Mouse (Mus musculus) right cerebral cortex, adult 18-20 months (tissue): ENCODE data around the gene Brinp2.

Source experiments
- DNase-seq: peaks from one replicate; pipeline ENCODE4 v3.0.0; 2022; ENCODE audit warnings: mixed read lengths

The Brinp2 gene

DNA sequence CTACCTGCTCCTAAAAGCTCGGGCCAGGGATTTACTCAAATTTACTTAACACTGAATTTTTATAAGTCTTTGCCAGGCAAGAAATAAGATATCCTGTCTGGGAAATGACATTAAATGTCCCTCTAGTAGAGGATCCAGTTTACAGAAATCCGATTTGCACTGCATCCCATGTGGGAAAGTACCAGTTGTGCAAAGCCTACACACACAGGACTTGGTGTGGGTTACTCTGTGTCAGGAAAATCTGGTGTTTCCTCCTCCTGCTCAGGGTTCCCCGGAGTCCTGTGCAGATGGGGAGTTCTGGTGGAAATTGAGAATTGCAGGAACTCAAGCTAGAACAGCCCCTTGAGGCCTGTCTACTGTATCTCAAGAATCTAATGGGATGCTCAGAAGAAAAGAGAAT is 70.9 kb downstream of the Brinp2 start:
- DNase-seq, result no peak

DNA sequence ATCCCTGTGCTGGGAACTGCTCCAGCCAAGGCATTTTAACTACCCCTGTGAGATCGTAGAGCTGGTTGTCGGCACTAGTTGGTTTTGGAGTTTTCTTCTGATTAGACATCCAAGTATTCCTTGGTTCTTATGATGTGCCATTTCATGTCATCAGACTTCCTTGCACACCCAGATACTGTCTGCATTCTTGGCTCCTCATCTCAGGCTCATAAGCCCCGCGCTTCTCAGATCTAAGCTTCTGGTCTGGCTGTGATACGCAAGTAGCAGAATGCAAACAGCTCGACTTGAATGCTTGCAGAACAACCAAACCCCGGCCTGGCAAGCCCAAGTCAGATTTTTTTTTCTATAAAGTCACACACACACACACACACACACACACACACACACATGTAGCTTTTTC is 72.3 kb downstream of the Brinp2 start:
- DNase-seq, result no peak

DNA sequence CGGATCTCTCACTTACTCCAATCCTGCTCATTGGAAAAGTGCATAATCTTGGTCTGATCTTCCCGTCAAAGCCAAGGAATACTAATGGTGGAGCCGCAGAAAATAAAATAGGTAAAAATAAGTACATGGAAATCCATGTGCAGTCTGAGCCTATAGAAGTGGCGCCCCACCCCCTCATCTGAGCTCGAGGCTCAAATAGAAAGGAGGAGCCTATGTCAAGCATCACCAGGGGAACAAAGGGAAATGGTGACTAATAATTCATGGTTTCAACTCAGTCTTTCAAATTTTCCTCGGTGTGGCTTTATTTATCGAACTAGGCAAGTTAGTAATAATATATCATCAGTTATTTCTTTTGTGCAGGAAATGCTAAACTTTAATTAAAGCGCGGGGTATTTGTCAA is 84.1 kb downstream of the Brinp2 start:
- no peak for DNase-seq

DNA sequence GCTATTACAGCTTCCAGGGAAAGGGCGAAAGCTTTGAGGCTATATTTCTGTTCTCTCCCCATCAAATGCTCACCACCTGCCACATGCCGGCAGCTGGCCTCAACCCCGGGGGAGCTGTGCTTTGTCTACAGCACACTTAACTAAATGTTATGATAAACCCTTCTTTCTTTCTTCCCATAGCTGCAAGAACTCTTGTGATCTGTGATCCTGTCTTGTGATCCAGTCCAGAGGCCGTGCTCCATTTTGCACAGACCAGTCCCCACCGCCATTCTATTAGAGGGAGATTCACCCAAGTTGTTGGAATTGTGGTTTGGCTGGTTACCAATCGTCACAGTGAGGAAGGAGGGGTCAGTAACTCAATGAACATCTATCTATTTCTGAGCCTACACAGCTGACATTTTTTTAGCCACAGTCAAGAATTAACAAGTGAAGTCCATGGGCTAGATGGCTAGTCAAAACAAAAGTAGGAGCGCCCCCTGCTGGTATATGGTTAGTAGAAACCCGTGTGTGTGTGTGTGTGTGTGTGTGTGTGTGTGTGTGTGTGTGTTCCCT is 89.0 kb downstream of the Brinp2 start:
- peak; percentile 59 for DNase-seq

DNA sequence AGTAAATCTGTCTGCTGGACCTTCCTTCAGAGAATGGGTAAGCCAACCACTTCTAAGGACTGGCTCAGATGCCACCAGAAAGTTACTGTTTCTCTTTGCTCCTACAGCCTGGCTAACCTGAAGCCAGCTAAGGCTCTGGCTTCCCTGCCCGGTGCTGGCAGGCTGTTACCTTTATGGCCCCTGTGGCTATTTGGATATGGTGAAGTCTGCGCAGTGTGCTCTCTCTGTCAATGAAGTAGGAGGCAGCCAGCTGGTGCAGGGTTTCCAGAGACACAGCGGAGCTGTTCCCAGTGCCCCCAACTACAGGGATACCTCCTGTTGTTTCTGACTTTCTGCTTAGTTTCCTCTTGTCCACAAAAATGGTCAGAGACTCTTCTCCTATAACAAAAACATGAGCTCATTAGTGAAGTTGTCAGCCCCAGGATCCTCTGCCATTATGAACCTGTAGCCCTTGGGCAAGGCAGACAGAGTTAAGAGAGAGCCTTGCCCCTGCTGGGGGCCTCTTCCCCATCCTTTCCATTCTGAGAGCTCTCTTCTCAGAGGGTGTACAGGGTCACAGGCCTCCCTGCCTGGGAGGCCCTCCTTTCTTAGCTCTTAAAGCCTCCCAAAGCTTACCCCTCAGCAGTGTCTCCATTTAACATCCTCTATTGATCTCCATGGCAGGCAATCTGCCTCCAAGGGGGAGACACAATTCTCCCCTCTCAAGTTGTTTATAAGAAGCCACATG is 89.7 kb downstream of the Brinp2 start:
- no peak for DNase-seq

DNA sequence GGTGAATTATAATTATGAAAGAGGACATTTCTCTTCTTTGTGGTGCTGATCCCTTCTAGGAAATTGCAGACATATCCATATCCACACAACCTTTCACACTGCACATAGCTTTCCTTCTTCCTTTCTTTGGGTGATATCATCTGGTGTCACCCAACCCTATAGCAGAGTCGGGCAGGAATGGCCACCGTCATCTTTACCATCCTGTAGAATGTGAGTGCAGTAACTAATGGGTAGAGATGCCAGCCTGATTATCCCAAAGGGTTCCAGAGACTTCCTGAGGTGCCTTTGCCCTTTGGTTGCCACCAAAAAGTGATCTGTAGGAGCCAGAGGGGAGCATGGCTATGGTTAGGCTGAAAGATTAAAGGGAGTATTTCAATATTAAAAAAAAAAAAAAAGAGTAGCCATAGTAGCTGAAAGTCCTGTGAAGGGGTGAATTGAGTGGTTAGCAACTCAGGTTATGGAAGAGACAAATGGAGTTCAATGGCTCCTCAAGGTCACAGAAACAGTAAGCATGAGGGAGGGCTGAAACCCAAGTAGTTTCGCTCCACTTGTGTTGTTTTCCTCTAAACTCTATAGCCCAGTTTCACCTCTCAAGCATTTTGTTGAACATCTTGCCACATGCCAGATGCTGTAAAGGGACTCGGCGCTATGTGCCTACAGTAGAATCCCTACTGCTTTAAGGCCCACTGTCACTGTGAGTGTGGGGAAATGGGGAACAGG is 96.5 kb downstream of the Brinp2 start:
- no peak for DNase-seq

DNA sequence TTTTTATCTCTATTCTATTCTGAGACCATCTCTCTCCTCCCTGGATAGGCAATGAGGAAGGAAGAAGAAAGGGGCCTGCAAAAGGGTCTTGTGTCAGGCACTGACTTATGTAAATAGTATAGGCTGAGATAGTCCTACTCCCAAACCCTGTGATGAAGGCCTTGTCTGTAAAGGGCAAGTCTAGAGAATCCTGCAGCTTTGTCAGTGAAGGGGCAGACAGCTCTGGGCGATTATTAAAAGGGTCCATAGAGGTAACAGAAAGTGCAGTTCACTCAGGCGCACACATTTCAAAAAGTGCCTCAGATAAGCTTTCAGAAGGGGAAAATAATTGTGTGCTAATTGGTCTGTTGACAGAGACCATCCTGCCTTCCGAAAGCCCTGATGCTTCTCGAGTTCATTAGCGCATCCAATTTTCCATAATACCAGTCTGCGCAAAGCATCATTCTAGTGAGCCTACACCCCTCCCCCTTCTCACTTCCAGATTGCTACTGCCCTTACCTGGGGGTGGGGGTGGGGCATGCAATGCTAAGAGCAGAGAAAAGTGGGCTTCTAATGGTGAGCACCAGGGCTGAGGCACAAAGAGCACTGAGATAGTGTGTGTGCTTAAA is 97.3 kb downstream of the Brinp2 start:
- DNase-seq, result no peak

DNA sequence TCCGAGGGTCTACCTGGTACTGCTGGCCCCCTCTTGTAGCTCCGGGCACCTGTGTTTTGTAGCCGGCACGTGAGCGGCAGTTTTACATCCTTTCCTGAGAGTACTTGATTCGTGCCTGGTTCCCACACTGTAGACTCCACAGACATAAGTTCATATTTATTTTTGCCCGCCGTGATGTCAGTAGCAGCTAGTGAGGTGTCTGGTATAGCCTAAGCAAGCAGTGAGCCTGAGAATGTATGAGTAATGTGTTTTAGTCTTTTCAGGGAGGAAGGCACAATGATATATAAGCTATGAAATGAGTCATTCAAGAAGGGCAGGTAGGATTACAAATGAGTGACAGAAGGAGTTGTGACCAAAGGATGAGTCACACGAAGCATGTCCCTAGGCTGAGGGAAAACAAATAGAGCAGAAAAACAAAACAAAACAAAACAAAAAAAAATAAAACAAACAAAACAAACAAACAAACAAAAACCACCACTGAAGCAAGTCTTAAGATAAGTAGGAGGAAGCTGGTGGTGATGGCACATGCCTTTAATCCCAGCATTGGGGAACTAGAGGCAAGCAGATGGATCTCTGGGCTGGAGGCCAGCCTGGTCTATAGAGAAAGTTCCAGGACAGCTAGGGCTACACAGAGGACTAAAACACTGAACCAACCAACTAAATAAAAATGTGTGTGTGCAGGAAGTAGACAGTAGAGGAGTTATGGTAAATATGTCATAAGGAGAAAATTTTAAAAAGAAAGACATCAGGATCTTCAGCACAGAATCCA is 100.0 kb downstream of the Brinp2 start:
- peak; percentile 56 for DNase-seq

DNA sequence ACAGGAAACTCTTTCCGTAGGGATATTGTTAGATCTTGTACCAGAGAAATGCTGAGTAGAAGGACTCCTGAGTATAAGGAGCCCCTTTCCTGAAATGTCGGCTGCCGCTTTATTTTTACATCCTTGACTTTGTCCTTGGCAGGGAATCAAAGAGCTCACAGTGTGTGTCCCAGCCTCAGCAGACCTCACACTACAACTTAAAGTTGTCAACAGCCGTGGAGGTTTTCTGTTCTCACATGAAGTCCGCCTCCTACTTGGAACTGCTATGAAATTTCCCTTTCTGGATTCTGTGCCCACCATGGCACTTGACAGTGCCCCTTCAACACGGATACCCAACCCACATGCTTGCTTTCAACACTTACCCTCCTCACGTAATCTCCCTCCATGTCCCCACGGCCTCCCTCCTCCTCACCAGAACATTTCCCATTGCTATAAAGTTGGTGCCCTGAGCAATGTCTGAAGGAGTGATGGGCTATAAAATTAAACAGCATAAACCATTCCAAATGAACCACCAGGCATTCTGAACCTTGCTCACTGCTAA is 103.4 kb downstream of the Brinp2 start:
- DNase-seq, result no peak

DNA sequence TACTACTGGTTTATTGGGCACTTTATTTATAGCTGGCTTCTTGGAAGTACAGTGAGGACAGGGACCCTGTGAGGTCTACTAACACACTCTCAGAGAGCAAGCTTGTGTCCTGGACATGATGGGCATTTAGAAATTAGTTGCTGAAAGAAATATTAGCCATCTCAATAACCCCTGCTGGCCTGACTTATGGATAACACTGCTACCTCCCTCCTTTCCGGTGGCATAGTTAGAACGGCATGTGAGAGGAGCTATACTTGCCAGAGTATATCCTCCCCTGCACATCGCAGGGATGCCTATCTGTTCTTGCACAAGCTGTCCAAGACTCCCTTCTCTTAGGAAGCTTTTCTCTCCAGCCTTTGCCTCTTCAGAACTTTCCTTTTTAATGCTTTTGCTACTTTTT is 107.9 kb downstream of the Brinp2 start:
- no peak for DNase-seq

DNA sequence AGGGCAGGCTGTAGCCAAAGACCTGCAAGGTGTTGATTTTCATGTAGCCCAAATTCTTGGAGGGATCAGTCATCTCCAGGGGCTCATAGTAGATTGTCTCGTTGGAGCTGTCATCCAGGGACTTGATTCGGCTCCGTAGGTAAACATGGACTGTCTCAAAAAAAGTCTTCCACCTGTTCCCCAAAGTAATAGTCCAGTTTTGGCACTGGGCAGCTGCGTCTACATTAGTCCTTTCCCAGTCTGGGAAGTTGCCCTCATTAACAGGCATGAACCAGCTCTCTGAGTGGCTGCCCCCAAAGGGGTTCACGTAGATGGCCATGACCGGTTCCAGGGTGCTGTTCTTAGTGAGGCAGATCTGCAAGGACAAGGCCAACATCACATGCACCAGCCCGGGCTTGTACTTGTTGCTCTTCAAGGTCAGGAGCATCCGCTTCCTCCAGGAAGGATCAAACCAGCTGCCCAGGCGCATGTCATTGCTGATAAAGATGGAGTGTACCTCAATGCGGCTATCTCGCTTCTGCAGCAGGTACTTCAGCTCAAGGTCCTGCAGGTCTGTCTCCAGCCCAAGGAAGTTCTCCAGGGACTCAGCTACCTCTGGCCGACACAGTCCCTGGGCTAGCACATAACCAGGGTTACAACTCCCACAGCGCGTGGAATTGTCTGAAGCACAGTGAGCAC is 109.5 kb downstream of the Brinp2 start:
- DNase-seq, result no peak

DNA sequence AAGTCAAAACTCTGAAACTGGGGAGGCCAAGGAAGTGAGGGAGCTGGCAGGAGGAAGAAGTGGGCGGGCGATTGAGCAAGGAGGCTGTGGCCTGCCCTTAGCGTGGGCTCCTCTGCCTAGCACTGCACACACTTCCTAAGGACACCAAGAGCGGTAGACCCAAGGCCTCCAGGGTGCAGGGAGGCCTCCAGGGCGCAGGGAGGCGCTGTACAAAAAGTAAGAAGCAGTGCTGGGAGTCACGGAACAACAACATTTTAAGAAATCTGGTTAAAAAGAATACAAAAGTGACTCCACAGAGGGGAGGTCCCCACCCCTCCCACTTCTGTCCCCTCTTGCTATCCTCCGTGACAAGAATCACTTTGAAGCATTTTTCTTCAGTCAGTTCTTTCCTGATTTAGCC is 110.6 kb downstream of the Brinp2 start:
- no peak for DNase-seq

DNA sequence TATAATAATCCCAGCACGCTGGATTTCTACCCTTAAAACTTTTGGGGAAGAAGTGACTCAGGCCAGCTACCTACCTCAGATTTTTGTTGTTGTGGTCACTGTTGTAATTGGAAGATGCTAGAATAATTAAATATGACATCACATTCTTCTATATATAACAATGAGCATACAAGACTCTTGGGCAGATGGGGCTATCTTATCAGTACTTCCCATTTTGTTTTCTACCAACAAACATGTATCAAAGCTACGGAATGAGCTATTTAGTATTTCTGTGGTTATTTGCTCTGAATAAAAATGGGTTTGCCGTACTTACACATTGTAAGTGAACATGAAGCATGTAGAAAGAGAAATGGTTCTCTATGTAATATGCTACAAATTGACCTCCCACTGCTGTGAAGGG is 112.1 kb downstream of the Brinp2 start:
- DNase-seq, result no peak

DNA sequence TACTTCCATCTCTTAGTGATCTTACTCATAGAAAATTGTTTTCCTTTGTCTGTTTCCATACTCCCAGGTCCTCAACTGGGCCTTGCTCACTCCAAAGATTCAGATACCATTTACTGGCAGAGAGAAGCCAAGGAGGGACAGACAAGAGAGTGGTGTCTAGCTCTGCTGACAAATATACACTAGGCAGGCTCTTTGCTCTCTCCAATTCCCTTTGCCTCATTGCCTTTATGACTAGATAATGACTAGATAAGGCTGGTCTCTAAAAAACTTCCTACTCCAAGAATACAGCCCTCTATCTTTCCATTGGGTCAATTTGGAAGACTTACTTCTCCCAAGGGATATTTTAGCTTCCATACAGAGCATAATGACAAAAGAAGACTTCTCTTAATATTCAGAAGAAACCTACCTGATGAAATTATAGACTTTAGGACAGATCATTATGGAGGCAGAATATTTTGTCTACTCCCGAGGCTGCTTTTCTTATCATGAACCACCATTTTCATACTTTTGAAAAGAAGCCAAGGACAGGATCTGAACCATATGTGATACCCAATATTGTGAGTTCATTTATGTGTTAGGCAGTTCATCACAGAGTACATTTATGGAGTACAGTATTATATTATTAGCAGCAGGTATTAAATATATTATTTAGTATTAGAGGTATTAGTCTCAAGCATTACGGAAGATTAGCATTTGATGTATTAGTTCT is 114.1 kb downstream of the Brinp2 start:
- DNase-seq, result no peak

DNA sequence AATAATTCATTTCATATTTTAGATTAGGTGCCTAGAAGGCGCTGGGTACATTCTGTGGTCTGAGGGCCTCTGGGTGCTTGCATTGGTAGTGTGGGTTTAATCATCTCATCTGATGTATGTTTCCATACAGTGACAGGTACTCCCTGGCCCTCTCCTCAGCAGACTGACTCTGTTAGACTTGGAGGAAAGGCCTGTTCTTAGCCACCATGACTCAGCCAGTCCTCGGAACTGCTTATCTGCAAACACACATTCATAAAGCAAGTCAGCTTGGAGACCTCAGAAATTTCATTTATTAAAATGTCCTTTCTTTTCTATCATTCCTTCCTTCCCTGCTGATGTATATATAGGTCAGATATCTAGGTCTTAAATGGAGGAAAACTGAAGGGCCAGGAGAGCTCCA is 116.3 kb downstream of the Brinp2 start:
- DNase-seq, result no peak

DNA sequence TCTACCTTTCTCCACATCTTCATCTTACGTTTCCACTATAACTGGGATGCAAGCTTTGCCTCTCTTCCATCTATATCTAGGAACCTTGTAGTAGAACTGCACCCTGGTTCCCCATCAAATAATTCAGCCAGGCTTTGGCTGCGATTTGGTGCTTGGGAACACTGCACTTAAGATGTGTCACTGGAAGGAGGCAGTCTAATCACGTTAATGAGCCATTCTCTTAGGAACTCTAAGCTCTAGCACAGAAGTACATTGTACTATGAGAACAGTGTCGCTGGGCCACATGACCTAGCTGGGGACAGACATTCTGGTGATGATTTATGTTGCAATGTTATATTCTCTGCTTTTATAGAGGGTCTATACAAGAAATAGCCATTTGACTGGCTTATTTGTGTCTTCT is 117.4 kb downstream of the Brinp2 start:
- DNase-seq, result no peak

DNA sequence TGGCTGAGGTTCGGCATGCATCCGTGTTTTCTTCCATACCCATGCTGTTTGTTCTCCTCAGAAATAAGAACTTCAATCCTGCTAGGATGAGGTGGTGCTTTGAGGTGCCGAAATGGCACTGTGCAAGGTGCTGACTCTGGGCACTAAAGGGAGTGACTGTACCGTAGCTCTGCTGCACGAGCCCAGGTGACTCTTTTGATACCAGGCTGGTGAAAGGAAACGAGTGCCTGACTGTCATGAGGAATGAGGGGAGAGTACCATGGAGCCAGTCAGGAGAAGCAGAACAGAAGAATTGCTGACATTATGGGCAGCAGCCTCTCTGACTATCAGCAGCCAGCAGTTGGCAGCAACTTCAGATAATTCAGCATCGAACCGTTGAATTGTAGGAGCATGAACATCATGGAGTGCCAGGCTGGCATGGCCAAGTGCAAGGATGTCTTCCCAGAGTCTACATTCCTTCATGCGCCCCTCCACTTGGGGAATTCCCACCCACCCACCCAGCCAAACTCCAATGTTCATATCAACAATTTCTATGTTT is 127.4 kb downstream of the Brinp2 start:
- no peak for DNase-seq

DNA sequence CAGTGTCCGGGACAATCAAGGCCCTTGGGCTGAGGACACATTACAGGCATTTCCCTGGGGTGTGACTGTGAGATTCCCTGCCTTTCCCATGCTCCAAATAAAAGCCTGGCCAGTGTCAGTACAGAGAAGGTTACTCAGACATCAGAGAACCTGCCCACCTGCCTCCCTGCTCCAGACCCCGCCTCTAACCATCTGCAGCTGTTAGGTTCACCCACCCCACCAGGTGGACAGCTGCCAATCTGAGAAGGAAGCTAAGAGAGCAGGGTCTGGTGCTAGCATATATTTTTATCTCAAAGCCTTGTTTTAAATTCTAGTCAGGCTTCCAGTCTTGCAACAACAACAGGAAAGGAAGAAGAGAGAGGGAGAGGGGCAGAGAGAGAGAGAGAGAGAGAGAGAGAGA is 128.9 kb downstream of the Brinp2 start:
- DNase-seq, result no peak

DNA sequence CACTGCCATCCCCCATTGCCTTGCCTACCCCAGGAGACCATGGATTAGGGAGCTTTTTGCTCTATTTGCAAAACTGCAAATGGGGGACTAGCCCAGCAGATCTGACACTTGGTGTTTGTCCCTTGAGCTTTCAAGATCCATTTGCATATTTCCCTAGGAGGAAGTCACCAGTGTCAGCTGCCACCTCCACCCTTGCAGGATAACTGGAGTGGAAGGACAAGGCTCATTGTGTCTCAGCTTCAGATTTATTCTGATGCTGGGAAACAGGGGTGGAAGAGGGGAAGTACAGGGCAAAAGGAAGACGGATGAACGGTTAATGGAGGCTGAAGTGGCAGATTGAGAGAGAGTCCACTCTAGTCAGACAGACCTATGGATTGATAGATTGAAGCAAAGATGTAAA is 129.4 kb downstream of the Brinp2 start:
- no peak for DNase-seq

DNA sequence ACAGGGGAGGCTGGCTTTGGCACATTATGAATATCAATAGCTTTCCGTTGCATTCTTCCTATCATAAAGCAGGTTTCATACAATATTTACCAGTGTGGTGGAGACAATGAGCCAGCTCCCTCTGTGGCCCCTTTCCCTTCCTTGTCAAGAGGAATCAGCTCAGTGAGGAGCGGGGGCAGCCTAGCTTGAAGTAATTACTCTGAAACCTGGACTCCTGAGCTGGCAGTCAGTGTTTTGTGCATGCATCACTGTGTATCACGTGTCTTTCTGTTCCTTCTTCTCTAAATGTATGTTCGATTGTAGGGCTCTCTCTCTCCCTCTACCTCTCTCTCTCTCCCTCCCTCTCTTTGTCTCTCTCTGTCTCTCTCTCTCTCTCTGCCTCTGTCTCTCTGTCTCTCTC is 135.1 kb downstream of the Brinp2 start:
- DNase-seq, result no peak

DNA sequence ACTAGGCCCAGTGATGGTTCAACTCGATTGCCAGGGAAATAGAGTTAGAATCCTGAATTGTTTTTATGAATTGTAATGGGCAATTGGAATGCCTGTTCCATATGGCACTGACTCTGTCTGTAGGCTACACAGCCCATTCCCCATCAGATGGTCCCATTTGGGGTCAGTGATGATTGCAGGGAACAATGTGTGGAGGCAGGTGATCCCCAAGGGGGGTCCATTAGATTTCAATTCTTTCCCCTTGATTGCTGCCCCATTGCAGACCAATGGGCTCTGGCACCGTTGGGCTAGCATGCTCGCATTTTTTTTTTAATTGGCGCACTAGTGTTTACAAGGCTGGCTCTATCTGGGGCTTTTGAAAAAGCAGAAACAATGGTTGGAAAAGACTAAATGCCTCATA is 136.0 kb downstream of the Brinp2 start:
- DNase-seq, result no peak
